Mouse (Mus musculus) small intestine, adult 2 months (tissue): ENCODE measurements around the gene Papola.

Source experiments
- CTCF ChIP-seq: fragments of 200-500 bp; IDR thresholded peaks from 2 replicates; pipeline ENCODE4 v1.5.1; 2012; ENCODE audit warnings: low read depth, mild to moderate bottlenecking, control low read depth, inconsistent platforms, low read length, moderate library complexity, mixed read lengths; ENCODE audit not compliant: insufficient replicate concordance, insufficient read length; ENCODE audit errors: extremely low read depth
- POLR2A ChIP-seq: fragments of 200-500 bp; IDR thresholded peaks from 2 replicates; pipeline ENCODE4 v1.6.1; 2012; ENCODE audit warnings: low read depth, mild to moderate bottlenecking, control low read depth, inconsistent platforms, low read length, moderate library complexity

- TF ChIP-seq CTCF (no peak), POLR2A (no peak)
Measured at GRCm38 (mm10) chr12:105834926-105835325, 50.4 kb downstream of the Papola start.
